Mouse (Mus musculus): Measurements from ENCODE around the gene Prelid3b.

The Prelid3b gene

GRCm38 (mm10) chr2:174428996-174429591 lies 43.8 kb downstream of the Prelid3b start:
- in situ Hi-C loops (cut with MboI, MseI), result no loop called here

- in situ Hi-C loops (cut with MboI, MseI), result no loop called here
Observed at GRCm38 (mm10) chr2:174428076-174428835, 44.6 kb downstream of the Prelid3b start.

- in situ Hi-C loops (cut with MboI, MseI), result no loop called here
Observed at GRCm38 (mm10) chr2:174426856-174427255, 46.0 kb downstream of the Prelid3b start.

- in situ Hi-C loops (cut with MboI, MseI), result no loop called here
Observed at GRCm38 (mm10) chr2:174424301-174425085, 48.4 kb downstream of the Prelid3b start.

GRCm38 (mm10) chr2:174421107-174421506 lies 51.8 kb downstream of the Prelid3b start:
- in situ Hi-C loops (cut with MboI, MseI), result no loop called here

- in situ Hi-C loops (cut with MboI, MseI), result no loop called here
Observed at GRCm38 (mm10) chr2:174415731-174416310, 57.1 kb downstream of the Prelid3b start, which contains the start of gene Nelfcd. Nelfcd (plus strand) TSS chr2:174415804.

Measured in T-helper 1 cell (primary cell).